Mouse (Mus musculus) megakaryocyte-erythroid progenitor cell, adult 5-6 weeks (primary cell): ENCODE measurements around the gene Ptpn12. TPM values are rescaled to one million over a fixed set of nuclear protein-coding genes. Genes with fewer than 3 reads are reported as not detected.
A peak's percentile ranks its signal among the peaks of the same experiment; 100 is the strongest.
"Not testable (repeated sequence)": the region's sequence is repeated elsewhere in the genome, so short reads cannot be mapped to it uniquely, and the experiment has no call there.

Source experiments
- ATAC-seq: replicated peaks from 2 replicates; pipeline ENCODE4 v1.8.0; 2016; ENCODE audit warnings: mild to moderate bottlenecking, inconsistent platforms; ENCODE audit not compliant: severe bottlenecking, poor library complexity, low FRiP score, low TSS enrichment
- total RNA-seq, 2 experiments: library from RNA; stranded (forward) in 1 of 2; stranded (reverse) in 1 of 2; fragments of 200-1000, 215-1000 nt in 1 of 2; fragments of >200 nt in 1 of 2; fragmentation: Nextera tagmentation in 1 of 2; gene quantifications; 2 replicates each; pipeline ENCODE4 v1.2.3; 2014 to 2017

Gene Ptpn12
- total RNA-seq, 2 experiments from 2014 or later, result 35.8 to 61.3 TPM

DNA sequence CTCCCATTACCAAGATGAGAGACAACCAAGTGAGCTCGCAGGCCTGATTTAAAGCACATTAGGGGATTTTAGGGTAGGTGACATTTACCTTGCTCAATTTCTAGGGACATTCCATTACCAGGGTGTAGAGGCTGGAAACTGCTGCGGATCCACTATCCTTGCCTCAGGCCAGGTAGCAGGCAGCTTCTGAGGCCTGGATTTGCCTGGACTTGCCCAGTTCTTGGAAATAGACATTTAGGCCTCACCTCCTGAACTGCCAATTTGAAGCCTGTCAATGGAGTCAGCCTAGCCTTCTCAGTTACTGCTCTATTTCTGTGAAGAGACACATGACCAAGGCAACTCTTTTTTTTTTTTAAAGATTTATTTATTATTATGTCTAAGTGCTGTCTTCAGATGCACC, 94.8 kb downstream of the Ptpn12 start:
- no peak for ATAC-seq

DNA sequence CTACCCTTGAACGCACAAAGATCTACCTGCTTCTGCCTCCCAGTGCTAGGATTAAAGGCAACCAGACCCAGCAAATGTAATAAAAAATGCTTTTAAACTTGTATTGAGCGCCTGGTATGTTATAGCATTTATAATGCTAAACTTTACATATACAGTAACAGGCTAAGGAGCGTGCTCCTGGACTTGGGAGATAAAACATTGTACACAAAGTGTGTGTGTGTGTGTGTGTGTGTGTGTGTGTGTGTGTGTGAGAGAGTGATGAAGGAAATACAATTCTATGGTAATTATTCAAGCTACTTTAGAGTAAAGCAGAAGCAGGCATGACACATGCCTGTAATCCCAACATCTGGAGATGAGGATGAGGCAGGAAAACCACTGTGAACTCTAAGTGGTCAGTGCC, 99.4 kb downstream of the Ptpn12 start, which contains the start of gene Rsbn1l:
Gene Rsbn1l, minus strand, starts transcription at position 101 of the 400 bp plus-strand sequence.
- no peak for ATAC-seq

DNA sequence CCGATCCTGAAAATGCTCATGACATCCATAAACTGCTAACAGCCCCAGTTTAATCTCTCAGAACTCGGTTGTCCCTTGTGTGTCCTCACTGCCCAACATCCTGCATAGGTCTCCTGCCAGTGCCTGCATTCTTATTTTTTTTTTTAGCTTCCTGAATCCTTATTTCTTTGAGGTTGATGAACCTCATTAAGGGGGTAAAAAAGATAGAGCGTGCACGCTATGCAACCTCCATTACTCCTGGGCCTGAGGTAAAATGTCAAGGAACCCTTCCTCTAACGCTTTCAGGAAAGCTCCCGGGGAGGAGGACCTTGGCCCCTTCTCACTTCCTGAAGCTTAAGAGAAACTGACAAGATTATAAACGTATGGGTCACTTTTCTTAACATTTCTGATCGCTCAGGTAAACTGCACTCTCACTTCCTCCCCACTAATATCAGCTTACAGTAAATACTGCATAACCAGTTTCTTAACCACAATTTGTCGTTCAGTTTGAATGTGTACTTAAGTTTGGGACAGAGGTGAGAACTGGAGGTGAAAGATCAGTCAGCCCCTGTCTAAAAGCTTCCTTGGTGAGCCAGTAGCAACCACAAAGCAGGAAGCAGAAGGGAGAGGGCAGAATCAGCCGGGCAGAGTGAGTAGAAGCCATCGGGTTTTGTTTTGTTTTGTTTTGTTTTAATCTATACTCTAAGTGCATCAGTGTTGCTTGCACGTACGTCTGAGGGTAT, 100.4 kb downstream of the Ptpn12 start:
- peak; percentile 24 for ATAC-seq

DNA sequence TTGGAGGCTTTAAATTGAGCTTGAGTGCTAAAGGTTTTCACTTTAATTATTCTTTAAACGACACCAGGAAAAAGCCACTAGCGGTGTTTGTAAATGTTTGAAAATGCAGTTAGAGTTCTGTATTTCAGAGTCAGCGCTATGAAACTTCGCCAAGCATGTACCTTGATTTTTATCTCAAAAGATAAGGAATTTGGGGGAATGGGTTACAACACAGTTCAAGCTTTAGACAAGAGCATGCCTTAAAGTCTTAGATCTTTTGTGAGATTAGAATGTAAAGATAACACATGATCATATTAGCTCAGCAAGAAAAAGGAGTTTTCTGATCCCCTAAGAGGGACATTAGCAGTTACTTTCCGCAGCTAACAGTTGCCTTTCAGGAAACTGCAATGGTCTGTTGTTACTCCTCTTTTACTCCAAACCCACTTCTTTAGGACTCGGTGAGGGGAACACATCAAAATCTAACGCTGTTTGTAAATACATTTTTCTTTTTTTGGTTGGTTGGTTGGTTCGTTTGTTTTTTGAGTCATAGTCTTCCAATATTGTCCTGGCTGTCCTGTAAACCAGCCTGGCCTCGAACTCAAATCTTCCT, 103.3 kb downstream of the Ptpn12 start:
- no peak for ATAC-seq

DNA sequence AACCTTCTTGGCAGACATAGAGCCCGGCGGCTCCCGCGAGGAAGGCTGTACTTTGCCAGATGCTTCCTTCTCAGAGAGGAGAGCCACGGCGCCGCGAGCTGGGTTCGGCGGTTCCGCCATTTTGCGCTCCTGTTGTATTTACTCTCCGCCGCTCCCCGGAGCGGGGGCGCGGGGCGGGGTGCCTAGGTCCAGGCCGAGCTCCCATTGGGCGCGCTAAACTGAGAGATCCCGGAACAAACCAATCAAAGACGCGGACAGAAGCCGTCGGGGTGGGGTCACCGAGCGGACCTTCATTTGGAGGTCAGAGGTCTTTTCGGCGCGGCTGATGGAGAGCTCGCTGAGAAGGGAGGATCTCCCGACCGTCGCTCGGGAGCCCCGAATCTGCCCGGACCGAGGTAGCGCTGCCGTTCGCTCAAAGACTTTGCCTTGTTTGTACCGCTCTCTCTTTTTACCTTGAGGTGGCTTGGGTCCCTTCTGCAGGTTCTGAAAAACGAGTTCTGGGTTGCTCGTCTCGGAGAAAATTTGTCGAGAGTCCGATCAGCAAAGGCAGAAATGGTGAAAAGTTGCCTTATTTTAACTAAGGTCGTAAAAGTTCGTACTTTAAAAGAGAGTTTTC, 103.9 kb downstream of the Ptpn12 start:
- ATAC-seq, result peak; percentile 89

DNA sequence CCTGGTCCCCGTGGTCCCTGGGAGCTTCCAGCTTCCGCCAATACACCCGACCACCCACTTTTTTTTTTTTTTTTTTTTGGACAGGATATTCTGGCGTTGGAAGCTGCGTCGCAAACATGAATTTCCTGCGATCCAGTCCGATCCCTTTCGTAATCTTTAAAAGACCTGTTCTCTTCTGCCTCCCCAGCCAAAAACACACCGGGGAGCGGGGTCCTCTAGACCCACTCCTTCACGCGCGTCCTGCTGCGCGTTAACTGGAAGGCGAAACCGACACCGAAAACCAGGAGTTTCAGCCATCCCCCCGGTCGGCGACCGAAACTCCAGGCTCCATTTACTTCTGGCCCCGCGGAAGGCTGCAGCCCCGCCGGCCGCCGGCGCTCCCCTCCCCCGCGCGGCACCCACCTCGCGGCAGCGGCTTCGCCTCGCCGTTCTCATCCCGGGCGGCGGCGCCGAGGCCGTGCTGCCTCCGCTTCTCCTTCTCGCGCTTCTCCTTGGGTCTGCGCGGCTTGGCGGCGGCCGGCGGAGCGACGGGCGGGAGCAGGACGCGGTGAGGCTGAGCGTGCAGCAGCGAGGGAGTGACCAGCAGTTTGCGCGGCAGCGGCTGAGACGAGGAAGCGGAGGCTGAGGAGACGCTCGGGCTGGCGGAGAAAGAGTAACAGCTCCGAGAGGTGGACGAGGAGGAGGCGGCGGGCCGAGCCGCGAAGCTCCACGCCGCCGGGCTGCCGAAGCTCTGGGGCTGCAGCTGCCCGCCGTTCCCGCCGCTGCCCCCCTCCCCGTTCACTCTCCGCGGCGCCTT, 104.7 kb downstream of the Ptpn12 start:
- no peak for ATAC-seq

DNA sequence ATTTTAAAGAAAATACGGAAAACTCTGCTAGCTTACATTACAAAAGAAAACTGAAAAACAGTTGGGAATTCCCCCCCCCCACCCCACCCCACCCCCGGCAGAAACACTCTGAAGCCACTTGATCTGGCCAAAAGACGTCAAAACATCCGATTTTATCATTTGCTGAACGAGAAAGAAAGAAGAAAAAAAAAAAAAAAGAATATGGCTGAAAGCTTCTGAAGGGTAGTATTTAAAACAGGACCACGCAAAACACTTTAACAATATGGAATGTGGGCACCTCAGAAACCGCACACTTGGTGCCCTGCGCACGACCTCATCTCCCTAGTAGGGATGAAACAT, 105.2 kb downstream of the Ptpn12 start:
- ATAC-seq, result no peak

DNA sequence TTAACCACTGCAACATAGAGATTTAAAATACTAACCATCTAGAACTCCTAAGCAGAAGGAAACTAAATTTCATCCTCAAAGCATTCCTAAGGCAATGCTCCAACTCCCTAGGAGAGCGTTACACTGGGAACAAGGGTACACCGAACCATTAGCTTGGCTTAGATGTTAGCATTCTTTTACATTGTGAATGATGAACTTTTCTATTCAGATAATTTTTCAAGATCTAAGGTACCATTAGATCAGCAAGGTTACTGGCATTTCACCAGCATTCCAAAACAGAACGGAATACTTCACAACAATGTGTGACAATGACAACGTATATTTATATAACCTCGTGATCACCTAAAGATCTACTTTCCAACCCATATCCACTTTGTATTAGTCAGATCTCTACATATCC, 105.6 kb downstream of the Ptpn12 start:
- ATAC-seq, result no peak

DNA sequence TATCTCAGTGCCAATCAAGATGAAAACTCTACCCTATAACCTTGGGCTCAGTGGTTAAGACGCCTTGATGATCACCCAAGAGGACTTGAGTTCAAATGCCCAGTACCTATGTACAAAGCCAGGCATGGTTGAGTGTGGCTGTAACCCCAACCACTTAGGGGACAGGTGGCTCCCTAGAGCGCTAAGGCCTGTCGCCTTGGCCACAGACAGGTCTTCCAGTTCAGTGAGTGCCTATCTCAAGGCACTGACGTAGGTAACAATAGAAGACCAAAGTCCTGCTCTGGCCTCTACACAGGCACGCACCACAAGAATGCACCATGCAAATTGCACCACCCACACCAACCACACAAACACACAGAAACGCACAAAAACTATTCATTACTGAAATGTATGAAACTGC, 108.8 kb downstream of the Ptpn12 start:
- no peak for ATAC-seq

DNA sequence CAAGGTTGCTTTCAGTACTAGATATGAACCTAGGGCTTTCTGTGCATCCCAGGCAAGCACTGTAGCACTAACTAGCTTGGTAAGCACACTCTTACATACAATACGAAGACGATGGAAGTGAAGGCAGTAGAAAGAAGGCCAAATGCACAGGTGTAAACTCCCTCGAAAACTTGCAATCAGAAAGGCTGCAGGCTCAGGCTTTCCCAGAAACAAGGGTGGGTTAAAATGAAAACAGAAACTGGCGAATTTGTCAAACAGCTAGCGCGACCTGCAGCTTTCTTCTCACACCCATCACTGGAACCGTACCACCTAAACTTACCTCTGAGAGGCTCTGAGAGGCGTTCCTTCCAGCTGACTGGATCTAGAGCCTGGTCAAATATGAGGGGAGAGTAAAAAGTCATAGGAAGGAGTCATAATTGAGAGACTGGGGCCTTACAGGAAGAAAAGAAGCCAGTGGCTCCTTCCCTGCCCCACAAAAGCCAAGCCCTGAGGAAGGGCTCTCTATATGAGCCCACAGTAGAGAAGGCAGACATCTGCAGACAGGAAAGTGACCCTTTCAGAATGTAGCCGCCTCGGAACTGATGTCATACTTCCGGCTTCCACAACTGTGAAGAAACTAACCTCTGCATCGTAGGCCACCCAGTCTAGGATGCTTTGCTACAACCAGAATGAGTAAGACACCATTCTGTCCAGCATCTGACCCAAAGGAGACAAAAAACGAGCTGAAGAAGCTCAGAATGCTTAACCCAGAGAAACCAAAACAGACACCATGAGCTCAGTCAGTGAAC, 110.6 kb downstream of the Ptpn12 start:
- ATAC-seq, result 0 out of 2 replicates have a peak, but pooled peaks have one; percentile 9

DNA sequence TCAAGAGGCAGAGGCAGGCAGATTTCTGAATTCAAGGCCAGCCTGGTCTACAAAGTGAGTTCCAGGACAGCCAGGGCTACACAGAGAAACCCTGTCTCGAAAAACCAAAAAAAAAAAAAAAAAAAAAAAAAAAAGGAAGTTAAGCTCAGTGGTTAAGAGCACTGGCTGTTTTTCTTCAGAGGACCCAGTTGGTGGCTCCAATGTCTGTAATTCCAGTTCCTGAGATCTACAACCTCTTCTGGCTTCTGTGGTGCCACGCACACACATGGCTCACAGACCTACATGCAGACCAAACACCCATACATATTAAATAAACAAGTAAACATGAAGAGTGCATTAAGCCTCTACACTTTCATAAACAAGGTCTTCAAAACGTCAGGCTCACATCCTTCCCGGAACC, 111.9 kb downstream of the Ptpn12 start:
- ATAC-seq, result not testable (repeated sequence)

DNA sequence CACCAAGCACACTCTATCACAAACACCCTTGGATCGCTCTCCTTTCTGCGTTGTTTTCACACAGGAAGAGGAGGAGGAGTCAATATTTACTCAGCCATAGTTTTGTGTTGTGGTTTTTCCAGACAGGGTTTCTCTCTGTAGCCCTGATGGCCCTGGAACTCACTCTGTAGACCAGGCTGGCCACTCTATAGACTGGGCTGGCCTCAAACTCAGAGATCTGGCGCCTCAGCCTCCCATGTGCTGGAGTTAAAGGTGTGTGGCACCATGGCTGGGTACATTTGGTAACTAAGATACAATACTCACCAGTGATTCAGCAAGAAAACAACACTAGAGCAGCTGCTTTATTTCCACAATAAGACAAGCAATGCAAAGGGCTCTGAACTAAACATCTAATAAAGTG, 113.2 kb downstream of the Ptpn12 start:
- no peak; the same call in 1 of the 2 replicates for ATAC-seq

DNA sequence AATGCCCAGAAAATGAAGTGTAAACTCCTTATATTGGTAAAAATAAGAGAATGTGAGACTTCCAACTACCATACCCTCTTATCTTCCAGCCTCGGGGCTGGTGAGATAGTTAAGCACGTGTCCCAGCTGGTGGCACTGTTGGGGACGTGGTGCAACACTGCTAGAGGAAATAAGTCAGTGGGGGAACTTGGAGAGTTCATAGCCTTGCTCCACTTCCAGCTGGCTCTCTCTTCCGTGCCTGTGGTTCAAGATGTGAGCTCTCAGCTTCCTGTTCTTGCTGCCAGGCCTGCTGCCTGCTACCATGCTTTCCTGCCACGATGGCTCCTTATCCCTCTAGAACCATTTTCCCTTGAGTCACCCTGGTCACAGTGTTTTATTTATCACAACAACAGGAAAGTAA, 114.5 kb downstream of the Ptpn12 start:
- peak; percentile 82 for ATAC-seq

DNA sequence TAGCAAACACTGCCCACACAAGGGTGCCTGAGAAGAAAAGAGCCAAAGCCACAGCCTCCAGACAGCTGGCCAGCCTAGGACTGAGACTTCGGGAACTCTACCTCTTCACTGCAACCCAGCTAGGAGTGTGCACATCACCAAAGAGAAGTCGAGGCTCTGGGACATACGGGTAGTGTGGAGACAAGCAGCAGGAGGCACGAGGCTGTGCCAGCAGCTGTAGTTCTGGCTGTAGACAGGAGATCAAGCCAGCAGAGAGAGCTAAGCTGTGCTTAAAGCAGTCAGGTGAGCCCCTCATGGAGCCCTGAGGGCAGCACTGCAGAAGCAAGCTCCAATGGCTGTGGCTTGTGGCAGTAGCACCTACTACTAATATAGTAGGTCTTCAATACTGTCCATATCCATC, 115.0 kb downstream of the Ptpn12 start:
- peak; percentile 17 for ATAC-seq

DNA sequence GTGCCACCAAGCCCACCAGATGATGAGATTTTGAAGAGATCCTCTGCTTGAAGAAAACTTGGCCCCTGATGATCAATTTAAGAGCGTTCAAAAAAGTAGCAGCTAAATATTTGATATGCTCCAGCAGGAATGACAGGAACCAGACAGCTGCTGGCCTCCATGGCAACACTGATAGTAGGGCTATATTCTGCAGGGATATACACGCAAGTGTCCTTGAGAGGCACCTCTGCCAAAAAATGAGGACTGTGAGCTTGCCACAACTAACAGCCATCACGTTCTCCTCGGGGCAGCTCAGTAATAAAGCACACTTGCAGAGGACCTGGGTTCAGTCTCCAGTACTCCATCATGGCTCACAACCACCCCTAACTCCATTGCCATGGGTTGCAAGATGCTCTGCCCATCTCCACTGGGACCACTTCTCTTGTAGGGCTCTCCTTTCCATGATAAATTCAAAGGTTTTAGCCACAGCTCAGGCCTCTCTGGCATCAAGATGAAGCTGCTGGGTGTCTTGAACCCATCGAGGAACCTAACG, 115.6 kb downstream of the Ptpn12 start:
- no peak for ATAC-seq

DNA sequence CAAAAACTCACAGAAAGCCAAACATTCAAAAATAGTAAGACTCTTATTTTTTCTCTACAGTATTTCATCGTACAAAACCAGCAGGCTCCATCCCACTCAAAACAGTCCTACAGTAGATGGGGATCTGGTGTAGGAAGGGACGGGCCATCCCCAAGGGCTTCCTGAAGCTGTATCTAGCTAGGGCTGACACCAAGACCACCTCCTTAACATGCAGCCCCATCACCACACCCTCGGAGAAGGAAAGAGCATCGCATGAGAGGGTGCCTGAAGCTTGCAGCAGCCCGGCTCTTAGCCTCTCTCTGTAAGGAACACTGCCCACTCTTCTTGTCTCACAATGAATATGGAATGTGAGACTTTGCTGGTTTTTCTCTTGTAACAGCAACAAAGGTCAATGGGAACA, 117.2 kb downstream of the Ptpn12 start:
- no peak for ATAC-seq
